Mouse (Mus musculus): ENCODE measurements at regions not wholly inside any gene's neighbourhood (a gene's known extent, or its start where the extent isn't known, plus 50 kb on each side); places are given as distances from the start of the nearest gene placed in this dataset.

GRCm38 (mm10) chr14:61975301-61975732 is 317.1 kb upstream of the Rnaseh2b start:
- in situ Hi-C loops (cut with MboI, MseI), result no loop called here

GRCm38 (mm10) chr14:61980581-61980980 is 311.8 kb upstream of the Rnaseh2b start:
- in situ Hi-C loops (cut with MboI, MseI), result no loop called here

- in situ Hi-C loops (cut with MboI, MseI), result no loop called here
Observed at GRCm38 (mm10) chr14:61985575-61985974, 306.8 kb upstream of the Rnaseh2b start.

GRCm38 (mm10) chr14:61986203-61986602 is 306.2 kb upstream of the Rnaseh2b start:
- in situ Hi-C loops (cut with MboI, MseI), result no loop called here

GRCm38 (mm10) chr14:61995253-61995652 is 297.1 kb upstream of the Rnaseh2b start:
- in situ Hi-C loops (cut with MboI, MseI), result loop anchor here in 1 of 2 experiments (10.0 kb wide), 1 partner anchor 250 kb away; no protein-coding TSS in a partner anchor

GRCm38 (mm10) chr14:61997736-61998135 is 294.7 kb upstream of the Rnaseh2b start:
- in situ Hi-C loops (cut with MboI, MseI), result loop anchor here in 1 of 2 experiments (10.0 kb wide), 1 partner anchor 247 kb away; no protein-coding TSS in a partner anchor

GRCm38 (mm10) chr14:61998259-61998658 is 294.1 kb upstream of the Rnaseh2b start:
- in situ Hi-C loops (cut with MboI, MseI), result loop anchor here in 1 of 2 experiments (10.0 kb wide), 1 partner anchor 247 kb away; no protein-coding TSS in a partner anchor

GRCm38 (mm10) chr14:62001481-62001949 is 290.9 kb upstream of the Rnaseh2b start:
- in situ Hi-C loops (cut with MboI, MseI), result no loop called here

- in situ Hi-C loops (cut with MboI, MseI), result no loop called here
Observed at GRCm38 (mm10) chr14:62002131-62002530, 290.3 kb upstream of the Rnaseh2b start.

- in situ Hi-C loops (cut with MboI, MseI), result no loop called here
Observed at GRCm38 (mm10) chr14:62003013-62003781, 289.2 kb upstream of the Rnaseh2b start.

- in situ Hi-C loops (cut with MboI, MseI), result no loop called here
Observed at GRCm38 (mm10) chr14:62003797-62004196, 288.6 kb upstream of the Rnaseh2b start.

- in situ Hi-C loops (cut with MboI, MseI), result no loop called here
Observed at GRCm38 (mm10) chr14:62008707-62009106, 283.7 kb upstream of the Rnaseh2b start.

GRCm38 (mm10) chr14:62018804-62019203 is 273.6 kb upstream of the Rnaseh2b start:
- in situ Hi-C loops (cut with MboI, MseI), result loop anchor here in 1 of 2 experiments (5.0 kb wide), 1 partner anchor 98 kb away; no protein-coding TSS in a partner anchor

- in situ Hi-C loops (cut with MboI, MseI), result loop anchor here in 1 of 2 experiments (10.0 kb wide), 1 partner anchor 426 kb away; the partner anchor contains the start of gene Trim13
Observed at GRCm38 (mm10) chr14:62020996-62021395, 271.4 kb upstream of the Rnaseh2b start.

- in situ Hi-C loops (cut with MboI, MseI), result loop anchor here in 1 of 2 experiments (10.0 kb wide), 1 partner anchor 427 kb away; the partner anchor contains the start of gene Trim13
Observed at GRCm38 (mm10) chr14:62022193-62022592, 270.2 kb upstream of the Rnaseh2b start.

- in situ Hi-C loops (cut with MboI, MseI), result loop anchor here in 1 of 2 experiments (10.0 kb wide), 1 partner anchor 428 kb away; the partner anchor contains the start of gene Trim13
Observed at GRCm38 (mm10) chr14:62023022-62023421, 269.4 kb upstream of the Rnaseh2b start.

- in situ Hi-C loops (cut with MboI, MseI), result loop anchor here in 1 of 2 experiments (10.0 kb wide), 1 partner anchor 433 kb away; the partner anchor contains the start of gene Trim13
Observed at GRCm38 (mm10) chr14:62027751-62028279, 264.6 kb upstream of the Rnaseh2b start.

- in situ Hi-C loops (cut with MboI, MseI), result no loop called here
Observed at GRCm38 (mm10) chr14:62030059-62030458, 262.3 kb upstream of the Rnaseh2b start.

- in situ Hi-C loops (cut with MboI, MseI), result no loop called here
Observed at GRCm38 (mm10) chr14:62033661-62034060, 258.7 kb upstream of the Rnaseh2b start.

GRCm38 (mm10) chr14:62034664-62035063 is 257.7 kb upstream of the Rnaseh2b start:
- in situ Hi-C loops (cut with MboI, MseI), result no loop called here

- in situ Hi-C loops (cut with MboI, MseI), result no loop called here
Observed at GRCm38 (mm10) chr14:62035416-62035815, 257.0 kb upstream of the Rnaseh2b start.

- in situ Hi-C loops (cut with MboI, MseI), result no loop called here
Observed at GRCm38 (mm10) chr14:62037514-62037913, 254.9 kb upstream of the Rnaseh2b start.
